Mouse (Mus musculus) thymus, adult 2 months (tissue): Measurements from ENCODE around the gene Kank4. TPM values are rescaled to one million over a fixed set of nuclear protein-coding genes. Genes with fewer than 3 reads are reported as not detected.

Experiments used
- DNase-seq: peaks from one replicate; pipeline ENCODE4 v3.0.0; 2021
- H3K27ac ChIP-seq: fragments of 200-500 bp; 2 replicates; pipeline ENCODE4 v1.5.1; 2012; ENCODE audit warnings: low read length, control low read depth; ENCODE audit not compliant: control insufficient read depth, insufficient read depth
- H3K27me3 ChIP-seq: fragments of 200-500 bp; 2 replicates; pipeline ENCODE4 v1.6.1; 2012; ENCODE audit warnings: mild to moderate bottlenecking, low read length, moderate library complexity, mixed read lengths; ENCODE audit not compliant: control insufficient read depth, insufficient read depth
- H3K36me3 ChIP-seq: fragments of 200-500 bp; 2 replicates; pipeline ENCODE4 v1.6.1; 2012; ENCODE audit warnings: mild to moderate bottlenecking, low read length, moderate library complexity; ENCODE audit not compliant: control insufficient read depth, insufficient read depth
- H3K4me1 ChIP-seq: fragments of 200-500 bp; replicated peaks from 2 replicates; pipeline ENCODE4 v1.6.1; 2012; ENCODE audit warnings: low read length; ENCODE audit not compliant: control insufficient read depth, insufficient read depth
- H3K4me3 ChIP-seq: fragments of 200-500 bp; 2 replicates; pipeline ENCODE4 v1.5.1; 2012; ENCODE audit warnings: mild to moderate bottlenecking, low read length, control low read depth, moderate library complexity; ENCODE audit not compliant: control insufficient read depth, insufficient read depth
- CTCF ChIP-seq: fragments of 200-500 bp; IDR thresholded peaks from 2 replicates; pipeline ENCODE4 v1.5.1; 2012; ENCODE audit warnings: mild to moderate bottlenecking, control low read depth, low read length, moderate library complexity, borderline replicate concordance; ENCODE audit not compliant: control insufficient read depth, poor library complexity, insufficient read depth; ENCODE audit errors: extremely low read depth
- POLR2A ChIP-seq: fragments of 200-500 bp; IDR thresholded peaks from 2 replicates; pipeline ENCODE4 v1.6.1; 2012; ENCODE audit warnings: mild to moderate bottlenecking, low read length, control low read depth, moderate library complexity; ENCODE audit not compliant: control insufficient read depth, poor library complexity, insufficient read depth; ENCODE audit errors: extremely low read depth
- WGBS: fragments of 180-500 bp; shearing (Covaris S2); methylation state at CpG from one replicate; pipeline ENCODE4 v1.1.7; 2018; 5-methylcytosine and 5-hydroxymethylcytosine counted together
- polyA plus RNA-seq: library from polyadenylated mRNA; depleted of rRNA; stranded (reverse); fragments of >200 nt; gene quantifications from 2 replicates; pipeline ENCODE4 v1.2.3, GENCODE M21; 2012; rRNA removed

Kank4 gene
- polyA plus RNA-seq = 0.14 and 0.31 TPM in 2 replicates

DNA sequence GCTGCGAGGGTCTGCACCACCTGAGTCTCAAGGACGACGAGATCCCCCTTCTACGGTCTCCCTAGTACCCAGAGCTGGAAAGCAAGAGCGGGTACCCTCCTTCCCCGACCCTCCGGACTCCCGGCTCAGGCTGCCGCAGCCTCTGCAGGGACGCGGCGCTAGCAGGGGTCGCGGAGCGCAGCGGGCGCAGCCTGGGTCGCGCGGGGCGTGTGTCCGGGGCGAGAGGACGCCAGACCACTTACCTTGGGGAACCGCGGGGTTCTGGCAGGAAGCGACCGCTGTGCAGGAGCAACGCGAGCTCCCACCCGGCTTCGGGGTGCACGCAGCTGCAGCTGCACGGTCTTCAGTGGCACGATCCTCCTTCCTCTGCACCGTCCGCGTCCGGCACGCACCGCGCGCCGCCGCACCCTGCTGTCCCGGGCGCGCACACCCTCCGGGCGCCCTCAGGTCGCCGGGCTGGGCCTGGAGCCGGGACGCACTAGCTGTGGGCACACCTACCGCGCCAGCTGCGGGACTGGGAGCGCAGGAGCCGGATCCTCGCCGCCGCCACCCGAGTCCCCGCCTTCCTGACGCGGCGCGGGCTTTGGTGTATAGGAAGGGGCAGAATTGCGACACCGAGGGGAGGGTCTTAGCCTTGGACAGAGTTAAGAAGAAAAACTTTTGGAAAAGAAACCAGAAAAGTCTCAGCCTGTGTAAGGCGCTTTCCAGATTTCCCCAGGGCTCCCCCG lies at the start of gene Kank4:
TSS of gene Kank4 (minus strand) at position 354 of the 728 bp plus-strand sequence.
- Histone ChIP-seq H3K27ac (no peak within 1 kb of the TSS), H3K36me3 (no peaks in the 10 kb centered on the region), H3K4me1 (peaks cover 2% of the 10 kb centered on the region; the same call in 1 of the 2 replicates), H3K27me3 (peaks cover 12% of the 10 kb centered on the region), H3K4me3 (peak within 1 kb of the TSS; percentile 22)
- TF ChIP-seq POLR2A = no peak
- no peak for TF ChIP-seq CTCF
- WGBS = 2% methylated on average over 72 of the region's 72 CpGs
- DNase-seq = peak; percentile 16

DNA sequence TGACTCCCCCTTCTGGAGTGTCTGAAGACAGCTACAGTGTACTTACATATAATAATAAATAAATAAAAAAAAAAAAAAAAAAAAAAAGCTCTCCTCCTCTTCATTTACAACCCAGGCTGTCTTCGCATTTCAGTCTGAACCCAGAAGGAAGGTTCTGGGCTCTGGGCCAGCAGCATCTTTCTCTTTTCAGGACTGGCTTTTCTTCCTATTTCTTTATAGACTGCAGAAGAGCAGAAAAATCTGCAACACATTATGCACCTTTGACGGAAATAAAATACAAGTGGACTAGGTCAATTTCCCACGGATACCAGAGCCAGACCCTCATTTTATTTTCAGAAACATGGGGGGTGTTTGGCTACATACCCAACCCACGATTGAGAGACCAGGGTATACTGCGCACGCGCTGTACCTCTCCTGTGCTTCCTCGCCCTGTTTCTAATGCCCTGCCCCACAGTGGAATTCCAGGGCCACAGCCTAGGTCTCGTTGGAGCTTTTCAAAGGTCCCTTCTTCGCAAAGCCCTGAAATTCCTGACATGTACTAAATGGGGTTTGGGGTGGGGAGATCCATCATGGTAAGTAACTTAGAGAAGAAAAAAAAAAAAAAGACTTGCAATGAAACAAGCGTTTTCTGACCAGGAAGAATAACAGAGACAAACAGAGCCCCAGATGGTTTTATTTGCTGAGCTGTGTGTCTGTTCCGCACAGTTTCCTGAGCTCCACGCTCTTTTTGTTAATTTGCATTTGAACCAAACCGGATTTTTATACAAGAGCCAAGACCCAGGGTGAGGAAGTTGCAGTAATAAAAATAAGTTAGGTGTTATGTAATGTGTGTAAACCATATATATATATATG lies 48.3 kb upstream of the Kank4 start:
- no peak for TF ChIP-seq POLR2A
- no peak for TF ChIP-seq CTCF
- H3K27ac ChIP-seq = no peak overlapping the region
- no peaks in the 10 kb centered on the region for H3K36me3 ChIP-seq
- H3K4me3 ChIP-seq = no peak overlapping the region
- no peaks in the 10 kb centered on the region for H3K27me3 ChIP-seq
- H3K4me1 ChIP-seq = no peaks in the 10 kb centered on the region
- 95% methylated on average over 14 of the region's 14 CpGs for WGBS
- DNase-seq = no peak

DNA sequence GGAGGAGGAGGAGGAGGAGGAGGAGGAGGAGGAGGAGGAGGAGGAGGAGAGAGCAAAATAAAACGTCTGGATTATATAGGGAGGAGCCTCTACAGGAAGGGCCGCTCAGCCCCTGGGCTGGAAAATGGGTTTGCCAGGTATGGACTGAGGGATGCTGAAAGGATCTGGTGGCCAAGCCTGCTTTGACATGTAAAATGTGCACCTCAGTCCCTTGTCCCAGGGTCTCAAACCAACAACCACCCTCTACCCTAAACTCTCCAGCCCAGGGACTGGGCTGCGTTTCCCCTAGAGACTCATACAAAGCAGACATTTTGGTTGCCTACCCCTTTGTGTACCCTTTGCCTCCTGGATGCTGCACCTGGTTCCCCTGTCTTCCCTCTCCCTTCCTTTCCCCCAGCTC lies 47.2 kb upstream of the Kank4 start:
- H3K27me3 ChIP-seq = no peaks in the 10 kb centered on the region
- H3K27ac ChIP-seq = no peak overlapping the region
- no peak overlapping the region for H3K4me3 ChIP-seq
- TF ChIP-seq POLR2A (no peak), CTCF (no peak)
- H3K36me3 ChIP-seq = no peaks in the 10 kb centered on the region
- DNase-seq = no peak
- H3K4me1 ChIP-seq = no peaks in the 10 kb centered on the region
- whole genome bisulfite sequencing = 94% methylated on average over 3 of the region's 3 CpGs

DNA sequence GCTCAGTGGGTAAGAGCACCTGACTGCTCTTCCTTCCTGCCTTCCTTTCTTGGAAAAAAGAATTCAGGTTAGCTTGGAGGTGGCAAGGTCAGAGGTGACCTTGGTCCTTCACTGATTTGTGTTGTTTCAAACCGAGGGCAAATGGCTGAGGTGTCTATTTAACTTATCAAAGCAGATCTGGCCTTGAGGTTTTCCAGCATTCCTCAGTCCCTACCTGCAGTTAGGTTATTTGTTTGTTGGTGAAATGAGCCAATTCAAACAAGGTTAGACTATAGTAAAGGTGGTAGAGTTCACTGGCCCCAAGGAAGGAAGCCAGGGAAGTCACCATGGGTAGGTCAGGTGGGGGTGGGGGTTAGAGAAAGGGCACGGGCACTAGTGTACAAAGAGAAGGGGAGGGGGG lies 46.8 kb upstream of the Kank4 start:
- DNase-seq = no peak
- H3K36me3 ChIP-seq = no peaks in the 10 kb centered on the region
- H3K27ac ChIP-seq = no peak overlapping the region
- H3K4me3 ChIP-seq = no peak overlapping the region
- no peaks in the 10 kb centered on the region for H3K4me1 ChIP-seq
- no peak for TF ChIP-seq POLR2A
- TF ChIP-seq CTCF = no peak
- H3K27me3 ChIP-seq = no peaks in the 10 kb centered on the region
- WGBS = 56% methylated on average over 1 of the region's 2 CpGs

DNA sequence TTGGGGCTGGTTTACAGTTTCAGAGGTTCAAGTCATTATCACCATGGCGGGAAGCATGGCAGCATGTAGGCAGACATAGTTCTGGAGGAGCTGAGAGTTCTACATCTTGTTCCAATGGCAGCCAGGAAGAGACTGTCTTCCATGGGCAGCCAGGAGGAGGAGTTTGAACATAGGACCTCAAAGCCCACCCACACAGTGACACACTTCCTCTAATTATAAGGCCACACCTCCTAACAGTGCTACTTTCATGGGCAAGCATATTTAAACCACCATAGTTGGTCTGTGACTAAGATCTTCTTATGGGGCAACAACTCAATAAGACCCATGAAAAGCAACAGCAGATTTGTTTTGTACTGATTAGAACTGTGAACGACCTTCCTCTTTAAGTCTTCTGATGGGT lies 46.1 kb upstream of the Kank4 start:
- Histone ChIP-seq H3K4me3 (no peak overlapping the region), H3K27me3 (no peaks in the 10 kb centered on the region), H3K36me3 (no peaks in the 10 kb centered on the region), H3K27ac (no peak overlapping the region), H3K4me1 (no peaks in the 10 kb centered on the region)
- 95% methylated on average over 2 of the region's 2 CpGs for WGBS
- TF ChIP-seq CTCF (no peak), POLR2A (no peak)
- no peak for DNase-seq

DNA sequence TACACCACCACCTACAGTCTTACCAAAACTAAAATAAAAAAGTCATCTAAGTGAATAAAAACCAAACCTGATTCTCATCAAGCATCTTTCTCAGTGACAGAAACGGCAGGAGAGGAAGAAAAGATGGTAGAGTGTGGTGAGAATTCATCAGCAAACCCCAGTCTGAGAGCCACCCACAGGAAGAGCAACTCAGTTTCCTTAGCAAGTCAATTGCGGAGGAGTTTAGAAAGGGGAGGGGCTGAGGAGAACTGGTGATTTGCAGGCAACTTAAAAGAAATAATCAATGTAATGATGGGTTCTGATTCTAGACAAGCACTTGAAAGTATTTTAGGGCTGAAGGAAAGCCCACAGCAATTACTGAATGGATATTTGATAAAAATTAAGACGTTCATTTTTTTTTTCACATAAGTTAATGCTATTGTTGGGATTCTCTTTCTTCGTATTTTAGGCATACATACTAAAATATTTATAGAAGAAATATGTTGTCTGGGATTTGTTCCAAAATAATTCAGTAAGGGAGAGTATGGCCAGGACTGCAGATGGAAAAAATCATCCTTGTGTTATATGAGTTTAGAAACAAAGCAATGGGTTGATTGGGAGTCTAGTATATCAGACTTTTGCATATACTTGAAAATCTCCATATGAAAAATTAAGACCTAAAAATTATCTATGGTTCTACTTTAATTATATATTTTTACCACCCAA lies 41.0 kb upstream of the Kank4 start:
- no peaks in the 10 kb centered on the region for H3K27me3 ChIP-seq
- H3K4me1 ChIP-seq = no peaks in the 10 kb centered on the region
- DNase-seq = no peak
- WGBS = 67% methylated on average over 4 of the region's 4 CpGs
- H3K27ac ChIP-seq = no peak overlapping the region
- TF ChIP-seq POLR2A (no peak), CTCF (no peak)
- no peaks in the 10 kb centered on the region for H3K36me3 ChIP-seq
- H3K4me3 ChIP-seq = no peak overlapping the region

DNA sequence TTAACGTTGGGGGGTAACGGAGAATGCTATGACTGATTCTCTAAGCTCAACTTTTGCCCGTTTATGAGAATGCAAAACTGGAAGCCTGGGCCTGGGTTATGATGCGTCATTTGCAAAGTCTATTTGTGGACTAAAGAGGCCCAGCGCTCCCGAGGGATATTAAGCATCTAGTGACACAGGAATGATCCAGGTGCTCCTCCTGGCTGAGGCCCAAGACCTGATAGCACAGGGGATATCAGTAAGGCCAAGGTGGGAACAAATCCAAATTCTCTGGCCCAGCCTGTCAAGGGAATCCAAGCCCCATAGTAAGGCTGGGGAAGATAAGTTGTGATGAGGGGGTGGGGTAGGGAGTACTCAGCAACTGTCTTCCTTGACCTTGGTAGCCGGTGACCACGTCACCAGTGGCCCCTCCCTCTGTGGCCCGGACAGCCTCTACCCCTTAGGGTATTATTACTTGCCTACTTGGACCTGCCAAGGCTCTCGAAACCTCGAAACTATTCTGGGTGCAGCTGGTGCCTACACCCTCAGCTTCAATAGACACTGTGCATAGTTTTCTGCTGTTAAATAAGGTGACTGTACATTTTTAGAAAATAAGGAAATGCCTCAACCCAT lies 39.8 kb upstream of the Kank4 start:
- no peak for DNase-seq
- no peak for TF ChIP-seq POLR2A
- no peak for TF ChIP-seq CTCF
- 84% methylated on average over 11 of the region's 11 CpGs for WGBS
- no peak overlapping the region for H3K4me3 ChIP-seq
- no peak overlapping the region for H3K27ac ChIP-seq
- no peaks in the 10 kb centered on the region for H3K36me3 ChIP-seq
- no peaks in the 10 kb centered on the region for H3K27me3 ChIP-seq
- H3K4me1 ChIP-seq = no peaks in the 10 kb centered on the region
